Mouse (Mus musculus) neural tube, embryonic 13.5 days (tissue): ENCODE results near the gene Ift80. TPM values are rescaled to one million over a fixed set of nuclear protein-coding genes. Genes with fewer than 3 reads are reported as not detected.
A peak's percentile ranks its signal among the peaks of the same experiment; 100 is the strongest.
"Not testable (repeated sequence)": the region's sequence is repeated elsewhere in the genome, so short reads cannot be mapped to it uniquely, and the experiment has no call there.

Source experiments
- ATAC-seq: fragments of 200-750 bp; cut with Nextera tagmentation; 2 replicates; pipeline ENCODE4 v1.8.0; 2017; ENCODE audit warnings: low read depth, mild to moderate bottlenecking, moderate TSS enrichment, moderate library complexity
- H3K27ac ChIP-seq: fragments of 300-500 bp; sonication (generic); replicated peaks from 2 replicates; pipeline ENCODE4 v1.5.1; 2015; ENCODE audit warnings: moderate library complexity, mild to moderate bottlenecking, inconsistent platforms
- H3K27me3 ChIP-seq: fragments of 300-500 bp; sonication (generic); 2 replicates; pipeline ENCODE4 v1.6.1; 2015; ENCODE audit warnings: mild to moderate bottlenecking, inconsistent platforms
- H3K36me3 ChIP-seq: fragments of 300-500 bp; sonication (generic); 2 replicates; pipeline ENCODE4 v1.6.1; 2015; ENCODE audit warnings: mild to moderate bottlenecking, inconsistent platforms
- H3K4me1 ChIP-seq: fragments of 300-500 bp; sonication (generic); replicated peaks from 2 replicates; pipeline ENCODE4 v1.6.1; 2015; ENCODE audit warnings: inconsistent platforms
- H3K4me2 ChIP-seq: fragments of 300-500 bp; sonication (generic); 2 replicates; pipeline ENCODE4 v1.6.1; 2015; ENCODE audit warnings: inconsistent platforms, mild to moderate bottlenecking, moderate library complexity
- H3K4me3 ChIP-seq: fragments of 300-500 bp; sonication (generic); 2 replicates; pipeline ENCODE4 v1.5.1; 2015; ENCODE audit warnings: mild to moderate bottlenecking, inconsistent platforms
- H3K9ac ChIP-seq: fragments of 300-500 bp; sonication (generic); 2 replicates; pipeline ENCODE4 v1.6.1; 2015; ENCODE audit warnings: moderate library complexity, mild to moderate bottlenecking, inconsistent platforms
- H3K9me3 ChIP-seq: fragments of 300-500 bp; sonication (generic); 2 replicates; pipeline ENCODE4 v1.6.1; 2016; ENCODE audit warnings: inconsistent platforms
- WGBS: fragments of 180-500 bp; shearing (Covaris S2); methylation state at CpG from one replicate; pipeline ENCODE4 v1.1.7; 2015; 5-methylcytosine and 5-hydroxymethylcytosine counted together
- polyA plus RNA-seq: library from polyadenylated mRNA; unstranded; fragments of >200 nt; fragmentation: Nextera tagmentation; extraction: Ambion mirVana; gene quantifications from 2 replicates; pipeline ENCODE4 v1.2.1, GENCODE M21; 2015

Ift80 gene
- polyA plus RNA-seq, 1 experiment from 2014 or later, result 10.1 TPM

- 97% methylated on average over 1 of the region's 1 CpGs for WGBS
- H3K36me3 ChIP-seq, result peaks cover 38% of the 10 kb centered on the region
- no peak overlapping the region for H3K9ac ChIP-seq
- no peak overlapping the region for H3K4me2 ChIP-seq
- no peak for ATAC-seq
- H3K9me3 ChIP-seq, result no peaks in the 10 kb centered on the region
- H3K27me3 ChIP-seq, result no peaks in the 10 kb centered on the region
- no peak overlapping the region for H3K4me3 ChIP-seq
- no peak overlapping the region for H3K27ac ChIP-seq
- no peaks in the 10 kb centered on the region for H3K4me1 ChIP-seq
Measured at GRCm38 (mm10) chr3:69026133-69026783, 21.9 kb upstream of the Ift80 start.

DNA sequence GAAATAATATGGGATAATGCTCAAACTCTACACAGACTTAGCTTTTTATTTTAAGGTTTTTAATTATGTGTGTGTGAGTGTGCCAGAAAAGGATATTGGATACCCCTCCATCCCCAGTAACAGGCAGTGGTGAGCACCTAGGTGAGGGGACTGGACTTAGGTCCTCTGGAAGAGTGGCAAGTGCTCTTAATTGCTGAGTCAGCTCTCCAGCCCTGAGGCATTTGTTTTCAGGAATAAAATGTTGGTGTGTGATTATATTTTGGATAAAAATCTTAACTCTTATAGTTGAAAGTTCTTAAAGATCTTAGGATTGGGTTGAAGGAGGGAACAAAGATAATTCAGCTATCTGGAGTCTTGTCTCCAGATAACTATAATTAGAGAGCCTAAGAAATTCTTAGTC is 16.4 kb upstream of the Ift80 start:
- no peaks in the 10 kb centered on the region for H3K4me1 ChIP-seq
- no peak overlapping the region for H3K27ac ChIP-seq
- no peaks in the 10 kb centered on the region for H3K9me3 ChIP-seq
- ATAC-seq, result no peak
- no peak overlapping the region for H3K4me2 ChIP-seq
- no peak overlapping the region for H3K9ac ChIP-seq
- peaks cover 29% of the 10 kb centered on the region for H3K36me3 ChIP-seq
- no peaks in the 10 kb centered on the region for H3K27me3 ChIP-seq
- H3K4me3 ChIP-seq, result no peak overlapping the region

- WGBS, result 93% methylated on average over 2 of the region's 2 CpGs
- peaks cover 26% of the 10 kb centered on the region for H3K36me3 ChIP-seq
- no peaks in the 10 kb centered on the region for H3K4me1 ChIP-seq
- ATAC-seq, result no peak
- H3K27ac ChIP-seq, result no peak overlapping the region
- no peaks in the 10 kb centered on the region for H3K9me3 ChIP-seq
- no peak overlapping the region for H3K4me3 ChIP-seq
- no peaks in the 10 kb centered on the region for H3K27me3 ChIP-seq
- no peak overlapping the region for H3K4me2 ChIP-seq
- no peak overlapping the region for H3K9ac ChIP-seq
Measured at GRCm38 (mm10) chr3:69020285-69020684, 15.9 kb upstream of the Ift80 start.

- ATAC-seq, H3K4me2 ChIP-seq, H3K9ac ChIP-seq, H3K27ac ChIP-seq, H3K27me3 ChIP-seq, H3K4me1 ChIP-seq, H3K4me3 ChIP-seq, H3K9me3 ChIP-seq: not testable (repeated sequence)
- WGBS, result 96% methylated on average over 2 of the region's 2 CpGs
- H3K36me3 ChIP-seq, result peaks cover 21% of the 10 kb centered on the region
Measured at GRCm38 (mm10) chr3:69018635-69019034, 14.3 kb upstream of the Ift80 start.

DNA sequence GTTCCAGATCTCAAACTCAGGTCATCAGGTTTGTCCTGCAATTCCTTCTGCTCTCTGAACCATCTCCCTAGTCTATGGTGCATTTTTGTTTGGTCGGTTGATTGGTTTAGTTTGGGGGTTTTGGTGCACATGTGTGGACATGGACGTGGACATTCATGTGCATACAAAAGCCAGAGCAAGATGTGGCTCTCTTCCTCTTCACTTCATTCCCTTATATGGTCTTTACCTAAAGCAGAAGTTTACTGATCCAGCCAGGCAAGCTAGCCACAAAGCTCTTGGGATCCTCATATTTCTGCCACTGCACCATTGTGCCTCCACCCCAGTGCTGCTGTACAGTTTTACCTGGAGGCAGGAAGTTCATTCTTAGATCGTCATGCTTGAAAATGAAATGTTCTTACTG is 12.8 kb upstream of the Ift80 start:
- H3K4me2 ChIP-seq, result no peak overlapping the region
- no peak overlapping the region for H3K4me3 ChIP-seq
- no peak overlapping the region for H3K9ac ChIP-seq
- no peak overlapping the region for H3K27ac ChIP-seq
- ATAC-seq, result no peak
- H3K4me1 ChIP-seq, result no peaks in the 10 kb centered on the region
- H3K9me3 ChIP-seq, result no peaks in the 10 kb centered on the region
- H3K36me3 ChIP-seq, result peaks cover 18% of the 10 kb centered on the region
- 90% methylated on average over 3 of the region's 3 CpGs for WGBS
- H3K27me3 ChIP-seq, result no peaks in the 10 kb centered on the region

- Histone ChIP-seq H3K9ac (no peak overlapping the region), H3K27me3 (no peaks in the 10 kb centered on the region), H3K4me1 (peaks cover 21% of the 10 kb centered on the region), H3K9me3 (no peaks in the 10 kb centered on the region), H3K4me3 (no peak overlapping the region), H3K27ac (no peak overlapping the region), H3K4me2 (no peak overlapping the region), H3K36me3 (no peaks in the 10 kb centered on the region)
- WGBS, result 94% methylated on average over 2 of the region's 2 CpGs
- ATAC-seq, result no peak
Measured at GRCm38 (mm10) chr3:69008873-69009272, 4.5 kb upstream of the Ift80 start.

GRCm38 (mm10) chr3:69006246-69006760 is 1.9 kb upstream of the Ift80 start:
- Histone ChIP-seq H3K4me1 (peaks cover 27% of the 10 kb centered on the region), H3K9me3 (no peaks in the 10 kb centered on the region), H3K4me3 (peak overlapping the region; percentile 98), H3K36me3 (no peaks in the 10 kb centered on the region), H3K4me2 (peak overlapping the region; percentile 95), H3K27me3 (no peaks in the 10 kb centered on the region), H3K9ac (peak overlapping the region; percentile 83), H3K27ac (peak overlapping the region; percentile 86)
- no peak for ATAC-seq
- WGBS, result 4% methylated on average over 21 of the region's 21 CpGs

- Histone ChIP-seq H3K4me2 (peak overlapping the region; percentile 95), H3K27me3 (no peaks in the 10 kb centered on the region), H3K4me1 (peaks cover 27% of the 10 kb centered on the region), H3K9ac (peak overlapping the region; percentile 83), H3K9me3 (no peaks in the 10 kb centered on the region), H3K4me3 (peak overlapping the region; percentile 98), H3K27ac (peak overlapping the region; percentile 86), H3K36me3 (no peaks in the 10 kb centered on the region)
- peak; percentile 70 for ATAC-seq
- under 1% methylated on average over 72 of the region's 72 CpGs for WGBS
Measured at GRCm38 (mm10) chr3:69005338-69006245, 1.2 kb upstream of the Ift80 start.

DNA sequence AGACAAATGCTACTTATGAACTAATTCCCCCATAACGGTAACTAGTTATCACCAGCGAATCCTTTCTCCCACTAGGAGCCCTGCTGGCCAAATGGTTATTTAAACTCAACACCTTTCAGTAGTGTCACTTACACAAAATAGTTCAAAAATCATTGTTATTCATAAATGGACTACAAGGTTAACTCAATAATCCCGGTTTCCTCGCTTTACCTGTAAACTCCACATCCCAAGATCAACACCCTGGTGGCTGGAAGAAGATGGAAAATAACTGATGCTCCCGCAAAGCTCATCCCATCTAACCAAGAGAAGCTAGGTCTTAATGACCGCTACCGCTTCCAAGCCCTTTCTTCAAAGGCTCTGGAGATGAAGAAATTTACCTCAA is 324 bp downstream of the Ift80 start:
- ATAC-seq, result peak; percentile 32
- peak overlapping the region; percentile 98 for H3K4me3 ChIP-seq
- H3K4me2 ChIP-seq, result peak overlapping the region; percentile 95
- WGBS, result under 1% methylated on average over 7 of the region's 7 CpGs
- H3K27me3 ChIP-seq, result no peaks in the 10 kb centered on the region
- no peaks in the 10 kb centered on the region for H3K36me3 ChIP-seq
- no peaks in the 10 kb centered on the region for H3K9me3 ChIP-seq
- H3K9ac ChIP-seq, result peak overlapping the region; percentile 65
- H3K27ac ChIP-seq, result peak overlapping the region; percentile 86
- H3K4me1 ChIP-seq, result peaks cover 27% of the 10 kb centered on the region

- no peak overlapping the region for H3K27ac ChIP-seq
- no peaks in the 10 kb centered on the region for H3K9me3 ChIP-seq
- peaks cover 27% of the 10 kb centered on the region for H3K4me1 ChIP-seq
- 93% methylated on average over 4 of the region's 4 CpGs for WGBS
- no peak overlapping the region for H3K4me3 ChIP-seq
- ATAC-seq, result no peak
- H3K9ac ChIP-seq, result no peak overlapping the region
- H3K27me3 ChIP-seq, result no peaks in the 10 kb centered on the region
- H3K36me3 ChIP-seq, result no peaks in the 10 kb centered on the region
- no peak overlapping the region for H3K4me2 ChIP-seq
Measured at GRCm38 (mm10) chr3:69002781-69003180, 1.6 kb downstream of the Ift80 start.

- WGBS, result 95% methylated on average over 2 of the region's 2 CpGs
- Histone ChIP-seq H3K27me3 (no peaks in the 10 kb centered on the region), H3K4me2 (no peak overlapping the region), H3K27ac (no peak overlapping the region), H3K9me3 (no peaks in the 10 kb centered on the region), H3K4me3 (no peak overlapping the region), H3K36me3 (peaks cover 20% of the 10 kb centered on the region), H3K4me1 (no peaks in the 10 kb centered on the region), H3K9ac (no peak overlapping the region)
- ATAC-seq, result no peak
Measured at GRCm38 (mm10) chr3:68986550-68986949, 17.8 kb downstream of the Ift80 start.

- WGBS, result 79% methylated on average over 9 of the region's 9 CpGs
- ATAC-seq, result no peak
Measured at GRCm38 (mm10) chr3:68980898-68981297, 23.5 kb downstream of the Ift80 start.

More at GRCm38 (mm10) chr3:68980898-68981297, 23.5 kb downstream of the Ift80 start:
- no peaks in the 10 kb centered on the region for H3K9me3 ChIP-seq
- peaks cover 11% of the 10 kb centered on the region for H3K36me3 ChIP-seq
- no peak overlapping the region for H3K27ac ChIP-seq
- no peak overlapping the region for H3K4me3 ChIP-seq
- H3K9ac ChIP-seq, result no peak overlapping the region
- H3K4me1 ChIP-seq, result no peaks in the 10 kb centered on the region
- H3K4me2 ChIP-seq, result no peak overlapping the region
- H3K27me3 ChIP-seq, result no peaks in the 10 kb centered on the region
